Mouse (Mus musculus) neural tube, embryonic 14.5 days (tissue): ENCODE data around the gene Nav2. TPM values are rescaled to one million over a fixed set of nuclear protein-coding genes. Genes with fewer than 3 reads are reported as not detected.

Source experiments
- ATAC-seq: fragments of 200-750 bp; cut with Nextera tagmentation; 2 replicates; pipeline ENCODE4 v1.8.0; 2017; ENCODE audit warnings: low read depth, mild to moderate bottlenecking, moderate TSS enrichment, moderate library complexity
- H3K27ac ChIP-seq: fragments of 300-500 bp; sonication (generic); 2 replicates; pipeline ENCODE4 v1.5.1; 2014; ENCODE audit warnings: low read depth, mild to moderate bottlenecking, control low read depth, low read length, moderate library complexity, mixed read lengths
- H3K27me3 ChIP-seq: fragments of 300-500 bp; sonication (generic); 2 replicates; pipeline ENCODE4 v1.6.1; 2014; ENCODE audit warnings: low read length; ENCODE audit not compliant: control insufficient read depth, insufficient read depth
- H3K36me3 ChIP-seq: fragments of 300-500 bp; sonication (generic); 2 replicates; pipeline ENCODE4 v1.6.1; 2014; ENCODE audit warnings: low read length, mixed read lengths; ENCODE audit not compliant: control insufficient read depth, insufficient read depth
- H3K4me1 ChIP-seq: fragments of 300-500 bp; sonication (generic); 2 replicates; pipeline ENCODE4 v1.6.1; 2014; ENCODE audit warnings: low read length; ENCODE audit not compliant: control insufficient read depth, insufficient read depth
- H3K4me2 ChIP-seq: fragments of 300-500 bp; sonication (generic); 2 replicates; pipeline ENCODE4 v1.6.1; 2014; ENCODE audit warnings: mild to moderate bottlenecking, low read depth, low read length, control low read depth
- H3K4me3 ChIP-seq: fragments of 300-500 bp; sonication (generic); 2 replicates; pipeline ENCODE4 v1.5.1; 2014; ENCODE audit warnings: low read depth, low read length, control low read depth, mixed read lengths
- H3K9ac ChIP-seq: fragments of 300-500 bp; sonication (generic); replicated peaks from 2 replicates; pipeline ENCODE4 v1.6.1; 2014; ENCODE audit warnings: low read depth, mild to moderate bottlenecking, control low read depth, low read length, mixed read lengths
- H3K9me3 ChIP-seq: fragments of 300-500 bp; sonication (generic); 2 replicates; pipeline ENCODE4 v1.6.1; 2016; ENCODE audit warnings: low read length; ENCODE audit not compliant: control insufficient read depth
- WGBS: fragments of 180-500 bp; shearing (Covaris S2); extraction: QIAGEN DNeasy Blood & Tissue Kit; methylation state at CpG from one replicate; pipeline ENCODE4 v1.1.7; 2014; 5-methylcytosine and 5-hydroxymethylcytosine counted together
- polyA plus RNA-seq: library from polyadenylated mRNA; unstranded; fragments of >200 nt; fragmentation: Nextera tagmentation; extraction: Ambion mirVana; gene quantifications from 2 replicates; pipeline ENCODE4 v1.2.1, GENCODE M21; 2014

Gene Nav2
- polyA plus RNA-seq, 1 experiment from 2014 or later = 36.5 TPM

DNA sequence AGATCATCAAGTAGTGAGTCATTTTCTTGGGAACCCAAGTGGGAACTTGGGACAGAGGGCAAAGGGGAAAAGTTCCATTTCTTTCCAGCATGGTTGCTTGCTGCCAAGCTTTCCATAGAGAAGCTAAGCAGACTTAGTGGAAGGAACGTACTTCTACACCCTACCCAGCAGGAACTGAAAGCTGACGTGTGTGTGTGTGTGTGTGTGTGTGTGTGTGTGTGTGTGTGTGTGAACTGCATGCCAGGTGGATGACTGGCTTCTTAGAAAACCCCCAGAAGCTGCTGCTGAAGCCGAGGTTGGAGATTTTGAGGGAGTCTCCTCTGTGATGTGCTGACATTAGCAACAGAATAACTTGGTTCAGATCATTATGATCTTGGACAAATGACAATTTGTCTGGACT is 406.5 kb downstream of the Nav2 start:
- no peaks in the 10 kb centered on the region for H3K4me1 ChIP-seq
- H3K27me3 ChIP-seq = no peaks in the 10 kb centered on the region
- WGBS = 84% methylated on average over 3 of the region's 3 CpGs
- H3K9me3 ChIP-seq = no peaks in the 10 kb centered on the region
- H3K36me3 ChIP-seq = no peaks in the 10 kb centered on the region
- no peak overlapping the region for H3K4me3 ChIP-seq
- no peak overlapping the region for H3K9ac ChIP-seq
- H3K4me2 ChIP-seq = no peak overlapping the region
- ATAC-seq = no peak
- no peak overlapping the region for H3K27ac ChIP-seq

DNA sequence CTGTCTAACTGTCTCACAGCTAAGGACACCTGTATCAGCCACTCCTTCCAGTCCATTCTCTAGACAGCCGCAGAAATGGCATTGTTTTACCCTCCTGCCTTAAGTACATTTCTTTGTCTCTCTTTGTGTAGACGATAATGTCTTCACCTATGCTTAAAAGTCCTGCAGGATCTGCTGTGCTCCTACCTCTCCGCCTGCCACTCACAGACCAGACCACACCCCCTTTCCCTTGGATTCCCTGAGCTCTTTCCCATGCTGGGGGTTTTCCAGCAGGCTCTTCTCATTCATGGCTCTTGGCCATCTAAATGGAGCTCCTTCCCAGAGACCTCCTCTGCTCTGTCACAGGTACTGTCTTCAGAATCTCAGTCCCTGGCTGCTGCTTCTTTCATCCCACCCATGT is 408.1 kb downstream of the Nav2 start:
- H3K27ac ChIP-seq = no peak overlapping the region
- H3K27me3 ChIP-seq = no peaks in the 10 kb centered on the region
- WGBS = 87% methylated on average over 3 of the region's 3 CpGs
- H3K4me3 ChIP-seq = no peak overlapping the region
- no peak for ATAC-seq
- H3K9me3 ChIP-seq = no peaks in the 10 kb centered on the region
- H3K4me1 ChIP-seq = peaks cover 3% of the 10 kb centered on the region; the same call in 1 of the 2 replicates
- H3K4me2 ChIP-seq = no peak overlapping the region
- no peaks in the 10 kb centered on the region for H3K36me3 ChIP-seq
- H3K9ac ChIP-seq = no peak overlapping the region

DNA sequence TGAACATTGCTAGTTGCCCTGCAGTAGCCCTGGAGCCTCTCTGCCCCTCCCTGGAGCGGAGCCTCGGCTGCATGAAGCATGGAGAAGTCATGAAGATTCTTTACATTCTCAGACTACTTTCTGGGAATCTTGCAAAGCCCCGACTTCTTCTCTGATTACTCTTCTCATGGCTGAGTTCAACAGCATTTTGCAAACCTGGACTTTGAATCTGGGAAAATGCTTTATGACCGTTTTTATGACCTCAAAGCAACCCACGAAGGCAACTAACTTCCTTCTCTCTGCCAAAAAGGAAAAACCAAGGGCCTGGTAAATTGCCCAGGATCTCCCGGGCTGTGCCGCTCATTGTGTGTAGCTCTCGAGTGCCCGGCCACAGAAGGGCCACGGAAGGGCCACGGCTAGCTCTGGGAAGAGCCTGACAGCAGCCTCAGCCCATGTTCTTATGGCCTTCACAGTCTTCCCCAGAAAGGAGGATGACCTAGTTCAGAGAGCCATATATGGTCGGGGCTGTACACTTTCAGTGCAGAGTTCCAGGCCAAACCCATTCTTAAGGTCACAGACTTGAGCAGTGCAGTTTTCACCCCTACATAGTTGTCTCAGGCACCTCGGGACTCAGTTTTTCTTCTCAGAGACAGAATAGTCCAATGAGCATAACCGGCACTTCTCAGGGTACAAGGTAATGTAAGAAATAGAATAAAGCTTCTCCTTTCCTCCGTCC is 409.8 kb downstream of the Nav2 start:
- no peaks in the 10 kb centered on the region for H3K9me3 ChIP-seq
- no peak overlapping the region for H3K4me2 ChIP-seq
- no peak for ATAC-seq
- no peaks in the 10 kb centered on the region for H3K36me3 ChIP-seq
- H3K27me3 ChIP-seq = no peaks in the 10 kb centered on the region
- 82% methylated on average over 15 of the region's 15 CpGs for WGBS
- peaks cover 3% of the 10 kb centered on the region; the same call in 1 of the 2 replicates for H3K4me1 ChIP-seq
- H3K9ac ChIP-seq = no peak overlapping the region
- H3K4me3 ChIP-seq = no peak overlapping the region
- H3K27ac ChIP-seq = no peak overlapping the region

DNA sequence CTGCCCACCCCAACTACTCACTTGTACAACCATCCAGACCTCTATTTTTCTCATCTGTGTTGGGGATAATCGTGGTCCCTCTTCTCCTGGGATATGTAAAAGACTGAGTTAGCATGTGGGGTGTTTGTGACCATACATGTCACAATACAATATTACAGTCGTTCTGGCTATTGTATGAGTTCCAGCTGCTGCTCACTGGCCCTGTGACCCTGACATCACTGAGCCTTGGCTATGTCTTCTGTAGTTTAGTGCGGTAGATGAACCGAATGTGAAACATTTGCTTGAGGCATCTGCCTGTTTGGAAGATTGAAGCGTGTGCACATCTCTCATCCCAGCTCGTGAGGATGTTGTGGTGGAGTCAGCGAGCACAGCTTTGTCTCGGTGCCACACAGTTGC is 410.4 kb downstream of the Nav2 start:
- ATAC-seq = no peak
- peaks cover 3% of the 10 kb centered on the region; the same call in 1 of the 2 replicates for H3K4me1 ChIP-seq
- H3K27ac ChIP-seq = no peak overlapping the region
- H3K9ac ChIP-seq = no peak overlapping the region
- H3K27me3 ChIP-seq = no peaks in the 10 kb centered on the region
- no peak overlapping the region for H3K4me2 ChIP-seq
- H3K36me3 ChIP-seq = no peaks in the 10 kb centered on the region
- H3K9me3 ChIP-seq = no peaks in the 10 kb centered on the region
- H3K4me3 ChIP-seq = no peak overlapping the region
- 86% methylated on average over 8 of the region's 8 CpGs for WGBS

DNA sequence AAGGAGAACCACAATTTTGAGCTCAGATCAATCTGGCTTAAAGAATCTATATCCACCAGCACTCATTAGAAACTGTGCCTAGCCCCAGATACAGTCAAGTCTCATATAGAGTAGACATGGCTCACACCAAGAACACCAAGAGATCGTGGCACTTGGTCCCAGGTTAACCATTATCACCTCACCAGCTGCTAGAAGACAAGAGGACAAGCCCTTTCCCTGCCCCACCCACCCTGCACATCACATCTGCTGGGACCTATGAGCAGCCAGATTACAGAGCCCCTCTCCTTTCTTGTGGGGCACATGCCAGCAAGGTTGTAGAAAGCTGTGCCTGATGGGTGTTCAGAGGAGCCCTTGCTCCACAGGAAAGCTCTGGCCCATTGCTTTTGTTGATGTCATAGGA is 411.5 kb downstream of the Nav2 start:
- WGBS = 81% methylated on average over 1 of the region's 1 CpGs
- Histone ChIP-seq H3K36me3 (no peaks in the 10 kb centered on the region), H3K4me2 (no peak overlapping the region), H3K4me1 (peaks cover 3% of the 10 kb centered on the region; the same call in 1 of the 2 replicates), H3K4me3 (no peak overlapping the region), H3K9me3 (no peaks in the 10 kb centered on the region), H3K27ac (no peak overlapping the region), H3K27me3 (no peaks in the 10 kb centered on the region), H3K9ac (no peak overlapping the region)
- no peak for ATAC-seq

DNA sequence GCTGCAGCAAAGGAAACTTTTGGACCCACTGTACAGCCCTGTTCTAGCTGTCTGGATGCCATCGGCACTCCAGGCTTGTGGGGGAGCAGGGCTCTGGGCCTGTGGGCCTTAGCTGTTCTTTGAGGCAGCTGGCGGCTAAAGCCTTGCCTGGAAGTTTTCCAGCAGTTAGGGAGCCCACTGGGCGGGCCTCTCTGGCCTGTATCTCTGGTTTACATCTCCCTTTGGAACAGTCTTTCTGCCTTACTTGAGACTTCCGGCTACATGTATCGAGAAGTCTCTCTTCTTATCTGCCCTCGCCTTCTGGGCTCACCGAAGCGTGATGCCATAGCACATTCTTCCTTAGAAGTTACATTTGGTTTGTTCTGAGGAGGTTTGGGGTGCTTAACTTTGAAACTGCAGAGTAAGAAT is 412.6 kb downstream of the Nav2 start:
- Histone ChIP-seq H3K4me3 (no peak overlapping the region), H3K4me2 (no peak overlapping the region), H3K27ac (no peak overlapping the region), H3K9ac (no peak overlapping the region), H3K36me3 (no peaks in the 10 kb centered on the region), H3K27me3 (no peaks in the 10 kb centered on the region), H3K9me3 (no peaks in the 10 kb centered on the region), H3K4me1 (peaks cover 3% of the 10 kb centered on the region; the same call in 1 of the 2 replicates)
- WGBS = 71% methylated on average over 8 of the region's 8 CpGs
- ATAC-seq = peak; percentile 60; the same call in 1 of the 2 replicates

DNA sequence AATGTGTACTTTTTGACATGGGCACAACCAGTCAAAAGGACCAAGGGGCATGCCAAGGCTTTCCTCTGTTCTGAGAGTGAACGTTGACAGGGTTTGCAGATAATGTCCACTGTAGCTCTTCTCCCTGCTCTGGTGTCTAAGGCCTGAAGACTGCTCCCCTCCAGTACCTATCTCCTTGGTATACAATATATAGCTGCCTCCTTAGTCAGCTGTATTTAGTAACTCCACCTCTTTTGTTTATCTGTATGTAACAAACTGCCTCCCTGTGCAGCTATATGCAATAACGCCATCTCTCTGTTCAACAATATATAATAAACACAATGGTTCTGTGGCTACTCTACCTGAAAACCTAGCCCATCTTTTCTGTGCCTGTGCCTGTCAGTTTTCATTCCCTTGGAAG is 413.7 kb downstream of the Nav2 start:
- Histone ChIP-seq H3K9ac (no peak overlapping the region), H3K9me3 (no peaks in the 10 kb centered on the region), H3K36me3 (no peaks in the 10 kb centered on the region), H3K4me2 (no peak overlapping the region), H3K27ac (no peak overlapping the region), H3K4me3 (no peak overlapping the region), H3K27me3 (no peaks in the 10 kb centered on the region), H3K4me1 (peaks cover 3% of the 10 kb centered on the region; the same call in 1 of the 2 replicates)
- 90% methylated on average over 2 of the region's 2 CpGs for WGBS
- ATAC-seq = no peak

DNA sequence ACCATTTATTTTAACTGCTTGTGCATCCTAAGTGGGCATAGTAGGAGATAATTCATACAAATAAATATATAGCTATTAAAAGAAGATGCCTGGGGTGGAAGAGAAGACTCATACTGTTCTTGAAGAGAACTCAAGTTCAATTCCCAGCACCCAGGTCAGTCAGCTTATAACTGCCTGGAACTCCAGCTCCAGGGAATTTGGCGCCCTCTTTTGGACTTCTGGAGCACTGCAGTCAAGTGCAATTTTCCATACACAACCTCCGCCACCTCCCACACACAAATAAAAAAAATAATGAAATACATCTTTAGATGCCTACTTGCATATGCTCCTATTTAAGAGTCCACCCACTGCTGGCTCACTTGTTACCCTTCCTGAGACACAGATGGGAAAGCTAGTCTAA is 416.1 kb downstream of the Nav2 start:
- Histone ChIP-seq H3K9me3 (no peaks in the 10 kb centered on the region), H3K27ac (no peak overlapping the region), H3K4me3 (no peak overlapping the region), H3K9ac (no peak overlapping the region), H3K4me1 (peaks cover 3% of the 10 kb centered on the region; the same call in 1 of the 2 replicates), H3K27me3 (no peaks in the 10 kb centered on the region), H3K4me2 (no peak overlapping the region), H3K36me3 (no peaks in the 10 kb centered on the region)
- no peak for ATAC-seq
- 83% methylated on average over 2 of the region's 2 CpGs for WGBS

DNA sequence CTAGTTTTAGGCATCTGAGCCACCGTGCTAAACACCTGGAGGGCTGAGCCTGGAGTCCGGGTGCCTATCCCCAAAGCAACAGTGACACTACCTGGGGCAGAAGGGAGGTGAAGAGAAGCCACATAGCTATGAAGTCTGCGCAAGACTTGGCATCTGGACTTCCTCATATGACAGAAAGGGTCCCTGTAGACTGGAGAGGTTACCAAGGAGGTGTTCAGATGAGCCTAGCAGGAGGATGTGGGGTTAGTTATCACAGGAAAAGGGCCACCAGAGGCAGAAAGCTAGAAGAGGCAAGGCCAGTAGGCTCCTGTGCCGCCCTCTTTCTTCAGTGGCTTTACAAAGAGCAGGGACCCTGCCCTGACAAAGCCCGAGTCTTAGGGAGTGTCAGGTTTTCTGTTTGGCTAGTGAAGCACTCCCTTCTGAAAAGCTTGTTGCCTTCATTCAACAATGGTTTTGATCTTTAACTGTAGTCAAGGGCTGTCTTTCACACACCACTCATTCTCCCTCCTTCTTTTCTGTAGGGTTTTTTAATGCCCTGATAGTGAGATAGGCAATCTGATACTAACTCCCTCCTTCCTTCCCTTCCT is 417.7 kb downstream of the Nav2 start:
- no peak for ATAC-seq
- Histone ChIP-seq H3K27ac (no peak overlapping the region), H3K9ac (no peak overlapping the region), H3K36me3 (no peaks in the 10 kb centered on the region), H3K9me3 (no peaks in the 10 kb centered on the region), H3K4me2 (no peak overlapping the region), H3K4me3 (no peak overlapping the region), H3K4me1 (no peaks in the 10 kb centered on the region; the same call in 1 of the 2 replicates), H3K27me3 (no peaks in the 10 kb centered on the region)
- 50% methylated on average over 5 of the region's 5 CpGs for WGBS
